Mouse (Mus musculus): ENCODE data around the gene Gm17581. TPM values are rescaled to one million over a fixed set of nuclear protein-coding genes. Genes with fewer than 3 reads are reported as not detected.
"Not testable (repeated sequence)": the region's sequence is repeated elsewhere in the genome, so short reads cannot be mapped to it uniquely, and the experiment has no call there.

Gene Gm17581
- polyA plus RNA-seq, 1 experiment, result not detected

DNA sequence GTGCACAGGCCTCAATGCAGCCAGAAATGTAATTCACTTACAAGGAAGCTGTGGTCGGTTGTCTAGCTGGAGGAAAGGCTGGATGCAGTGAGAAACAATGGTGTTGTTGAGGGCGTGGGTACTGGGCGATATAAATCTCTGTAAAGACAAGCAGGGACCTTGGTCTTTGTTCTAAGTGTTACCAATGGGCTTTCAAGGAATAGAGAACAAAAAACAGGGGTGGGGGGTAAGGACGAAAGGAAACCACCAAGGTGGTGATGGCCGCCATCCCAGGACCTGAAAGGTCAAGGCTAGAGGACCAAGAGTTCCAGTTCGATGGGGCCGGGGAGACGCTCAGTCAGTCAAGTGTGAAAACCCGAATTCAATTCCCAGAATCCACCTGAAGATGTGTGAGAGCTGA is 2.1 kb upstream of the Gm17581 start:
- no peak for DNase-seq (ENCODE audit: low spot score)

DNA sequence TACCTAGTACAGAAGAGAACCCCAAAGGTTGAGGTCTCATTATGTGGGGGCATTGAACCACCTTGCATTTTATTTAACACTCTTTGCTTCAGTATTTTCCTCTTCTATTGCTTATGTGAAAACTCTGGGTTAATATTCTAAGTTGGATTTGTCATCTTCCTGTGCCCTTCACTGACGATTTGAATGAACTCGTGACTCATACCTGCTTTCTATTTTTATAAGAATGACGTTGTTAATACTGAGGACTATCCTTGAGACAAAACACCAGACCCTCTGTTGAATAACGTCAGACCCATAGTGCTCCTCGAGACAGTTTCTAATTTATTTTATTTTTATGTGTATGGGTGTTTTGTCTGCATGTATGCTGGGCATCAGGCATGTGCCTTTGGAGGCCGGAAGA is 1.3 kb upstream of the Gm17581 start:
- DNase-seq (ENCODE audit: low spot score), result no peak

DNA sequence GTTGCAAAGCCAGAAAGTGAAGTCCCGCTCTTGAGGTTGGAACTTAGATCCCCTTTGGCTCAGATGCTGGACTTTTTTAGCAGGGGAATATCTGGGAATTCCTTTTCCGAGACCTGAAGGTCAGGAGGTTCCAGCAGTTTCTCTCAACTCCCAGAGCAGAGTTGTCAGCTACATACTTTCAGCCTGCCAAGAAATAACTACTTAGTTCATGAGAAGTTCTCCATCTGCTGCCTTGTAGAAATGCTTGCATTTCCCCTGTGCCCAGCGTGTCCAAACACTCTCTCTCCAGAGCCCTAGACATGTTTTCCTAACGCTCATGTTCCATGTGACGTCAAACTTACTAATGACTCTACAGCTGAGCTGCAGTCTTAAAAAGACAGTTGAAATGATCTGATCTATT is 586 bp downstream of the Gm17581 start:
- DNase-seq (ENCODE audit: low spot score), result no peak

- peak; percentile 71 for DNase-seq (ENCODE audit: low spot score)
These were observed 6.5 kb downstream of the Gm17581 start, which contains the start of gene Edem2 for GRCm38 (mm10) chr2:155729158-155729645. Edem2 (minus strand) TSS chr2:155729475.

GRCm38 (mm10) chr2:155728742-155729141 is 6.9 kb downstream of the Gm17581 start:
- no peak for DNase-seq (ENCODE audit: low spot score)

DNA sequence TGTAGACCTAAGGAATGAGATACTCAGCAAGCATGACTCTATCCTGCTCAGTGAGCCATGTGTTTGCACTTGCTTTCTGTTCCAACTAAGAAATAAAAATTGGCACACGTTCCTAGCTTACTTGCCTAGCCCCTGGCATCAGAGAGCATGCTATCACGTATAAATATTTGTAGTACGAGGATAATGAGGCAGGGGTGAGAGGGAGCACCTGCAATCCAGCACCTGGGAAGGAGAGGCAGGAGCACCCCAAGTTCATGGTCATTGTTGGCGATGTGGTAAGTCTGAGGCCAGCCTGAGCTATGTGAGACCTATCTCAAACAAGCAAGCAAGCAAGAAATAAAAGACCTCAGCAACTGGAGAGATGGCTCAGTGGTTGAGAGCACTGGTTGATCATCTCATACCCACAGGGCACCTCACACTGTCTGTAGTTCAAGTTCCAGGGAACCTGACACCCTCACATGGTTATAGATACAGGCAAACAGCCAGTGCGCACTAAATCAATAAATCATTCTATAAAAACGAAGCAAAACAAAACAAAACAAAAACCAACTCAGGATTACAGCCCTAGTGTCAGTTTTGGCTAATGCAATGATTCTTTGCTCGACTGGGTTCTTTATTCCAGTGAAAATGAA is 7.8 kb downstream of the Gm17581 start:
- DNase-seq (ENCODE audit: low spot score), result no peak

- no peak for DNase-seq (ENCODE audit: low spot score)
These were observed 9.4 kb downstream of the Gm17581 start for GRCm38 (mm10) chr2:155726302-155726701.

DNA sequence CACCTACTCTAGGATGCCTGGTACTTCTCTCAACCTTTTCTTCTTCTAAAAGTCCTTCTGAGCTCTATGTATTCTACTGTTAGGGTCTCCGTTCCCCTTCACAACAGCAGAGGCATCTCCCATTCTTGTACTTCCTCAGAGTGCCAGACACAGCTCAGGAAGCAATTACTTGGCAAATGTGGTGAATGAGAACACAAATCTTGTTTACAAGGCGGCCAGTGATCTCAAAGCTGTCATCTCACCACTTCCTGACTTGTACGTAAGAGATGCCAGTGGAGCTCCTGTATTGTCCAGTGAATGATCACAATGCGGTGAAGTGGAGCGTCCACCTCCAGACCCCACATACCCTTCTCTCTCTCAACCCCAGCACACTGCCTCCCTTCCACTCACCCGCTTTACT is 11.1 kb downstream of the Gm17581 start:
- no peak for DNase-seq (ENCODE audit: low spot score)

GRCm38 (mm10) chr2:155724036-155724435 is 11.6 kb downstream of the Gm17581 start:
- no peak for DNase-seq (ENCODE audit: low spot score)

GRCm38 (mm10) chr2:155720585-155720984 is 15.1 kb downstream of the Gm17581 start:
- no peak for DNase-seq (ENCODE audit: low spot score)

- no peak for DNase-seq (ENCODE audit: low spot score)
These were observed 18.3 kb downstream of the Gm17581 start for GRCm38 (mm10) chr2:155717082-155717990.

GRCm38 (mm10) chr2:155710557-155710956 is 25.1 kb downstream of the Gm17581 start:
- DNase-seq (ENCODE audit: low spot score), result no peak

DNA sequence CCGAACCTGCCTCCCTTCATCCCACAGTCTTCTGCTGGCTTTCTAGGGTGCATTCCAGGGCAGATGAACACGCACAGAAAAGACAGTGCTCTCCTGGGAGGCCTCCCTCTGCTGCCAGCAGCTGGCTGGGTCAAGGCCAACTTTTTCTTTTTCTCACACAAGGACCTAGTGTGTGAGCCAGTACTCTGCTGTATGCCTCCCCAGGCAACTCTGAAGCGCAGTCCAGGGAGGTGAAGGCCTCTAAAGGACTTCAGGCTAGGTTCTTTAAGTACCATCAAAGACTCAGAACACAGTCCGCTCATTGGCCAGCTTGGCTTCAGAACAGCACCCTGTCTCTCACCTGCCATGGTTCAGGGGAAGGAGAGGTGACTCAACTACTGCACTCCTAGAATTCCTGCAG is 28.4 kb downstream of the Gm17581 start:
- DNase-seq (ENCODE audit: low spot score), result no peak

DNA sequence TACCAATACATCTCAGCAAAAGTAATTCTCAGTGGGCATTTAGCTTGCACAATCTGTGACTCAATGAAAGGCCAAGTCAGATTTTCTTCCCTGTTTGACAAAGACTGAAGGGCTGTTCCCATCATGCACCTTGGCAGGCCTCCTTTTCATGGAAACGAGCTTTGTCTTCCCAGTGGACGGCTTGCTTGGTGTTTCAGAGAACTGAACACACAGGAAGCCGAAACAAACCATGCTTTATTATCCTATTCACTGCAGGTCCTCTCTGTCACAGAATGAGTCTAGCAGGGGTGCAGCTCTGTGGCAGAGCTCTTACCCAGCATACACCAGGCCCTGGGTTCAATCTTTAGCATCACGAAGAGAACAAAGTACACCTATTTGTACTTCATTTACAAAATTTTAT is 32.0 kb downstream of the Gm17581 start:
- no peak for DNase-seq (ENCODE audit: low spot score)

DNA sequence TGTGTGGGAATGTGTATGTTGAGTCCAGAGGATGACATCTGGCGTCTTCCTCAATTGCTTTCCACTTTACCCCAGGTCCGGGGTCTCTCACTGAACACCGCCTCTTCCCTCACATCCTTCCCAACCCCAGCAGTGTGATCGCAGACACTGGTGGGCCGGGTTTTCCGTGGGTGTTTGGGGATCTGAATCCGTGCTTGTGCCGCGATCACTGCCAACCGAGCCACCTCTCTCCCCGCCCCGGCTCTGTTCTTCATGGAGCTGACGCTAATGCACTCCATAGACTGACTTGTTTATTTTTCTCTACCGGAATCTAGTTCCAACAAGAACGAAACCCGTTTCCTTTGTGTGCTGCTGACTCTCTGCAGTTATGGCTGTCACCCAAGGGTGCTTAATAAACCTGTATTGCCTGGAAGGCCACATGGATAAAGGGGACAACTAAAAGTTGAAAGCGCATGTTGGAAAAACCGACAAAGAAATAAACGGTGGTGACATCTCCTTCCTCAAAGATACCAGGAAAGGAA is 34.2 kb downstream of the Gm17581 start:
- DNase-seq (ENCODE audit: low spot score), result no peak

GRCm38 (mm10) chr2:155698443-155698842 is 37.2 kb downstream of the Gm17581 start:
- DNase-seq (ENCODE audit: low spot score), result not testable (repeated sequence)

DNA sequence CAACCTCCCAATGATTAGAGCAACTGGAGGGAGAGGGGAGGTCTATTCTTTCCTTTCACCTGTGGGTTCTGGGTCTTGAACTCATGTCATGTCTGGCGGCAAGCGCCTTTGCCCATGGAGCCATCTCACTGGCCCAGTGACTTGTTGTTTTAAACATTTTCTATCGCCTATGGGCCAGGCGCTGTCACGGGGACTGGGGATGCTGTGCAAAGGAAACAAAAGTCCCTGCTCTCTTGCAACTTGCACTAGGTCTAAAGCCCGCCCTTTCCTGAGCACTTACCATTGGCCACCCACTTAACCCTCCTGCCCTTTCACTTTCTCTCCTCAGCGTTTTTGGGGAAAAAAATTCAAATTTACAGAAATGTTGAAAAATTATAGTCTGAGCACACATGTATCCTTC is 38.8 kb downstream of the Gm17581 start:
- no peak for DNase-seq (ENCODE audit: low spot score)

DNA sequence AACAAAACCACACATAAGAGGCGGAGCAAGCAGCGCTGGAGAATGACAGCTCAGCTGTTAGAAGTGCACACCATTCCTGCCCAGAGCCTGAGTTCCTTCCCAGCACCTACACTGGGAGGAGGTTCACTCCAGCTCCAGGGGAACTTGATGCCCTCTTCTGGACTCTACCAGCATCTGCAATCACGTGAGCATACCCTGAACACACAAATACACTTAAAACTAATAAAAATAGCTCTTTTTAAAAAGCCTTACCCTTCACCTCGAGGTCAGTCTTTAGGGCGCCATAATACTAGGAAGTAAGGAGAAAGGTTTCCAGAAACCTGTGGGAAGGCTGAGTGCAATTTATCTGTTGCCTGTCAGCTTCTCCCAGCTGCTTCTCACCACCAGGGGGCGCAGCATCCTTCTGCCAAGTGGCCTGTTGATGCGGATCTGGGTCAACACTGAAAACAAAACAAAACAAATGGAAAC is 39.5 kb downstream of the Gm17581 start:
- DNase-seq (ENCODE audit: low spot score), result peak; percentile 76

GRCm38 (mm10) chr2:155695316-155695715 is 40.4 kb downstream of the Gm17581 start:
- no peak for DNase-seq (ENCODE audit: low spot score)

DNA sequence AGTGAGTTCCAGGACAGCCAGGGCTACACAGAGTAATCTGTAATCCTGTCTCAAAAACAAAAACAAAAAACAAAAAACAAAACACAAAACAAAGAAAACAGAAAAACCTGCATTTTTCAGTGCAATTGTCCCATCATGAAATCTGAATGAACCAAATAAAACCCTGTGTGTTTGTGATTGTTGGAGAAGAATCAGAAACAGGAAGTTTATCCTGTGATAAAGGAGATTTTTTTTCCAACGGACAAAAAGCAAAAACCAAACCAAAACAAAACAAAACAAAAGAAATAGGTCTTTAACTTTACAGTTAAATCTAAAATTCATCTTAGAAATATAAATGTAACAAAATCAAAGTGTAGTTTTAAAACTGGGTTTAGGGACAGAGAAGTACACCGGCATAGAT is 41.1 kb downstream of the Gm17581 start:
- no peak for DNase-seq (ENCODE audit: low spot score)

DNA sequence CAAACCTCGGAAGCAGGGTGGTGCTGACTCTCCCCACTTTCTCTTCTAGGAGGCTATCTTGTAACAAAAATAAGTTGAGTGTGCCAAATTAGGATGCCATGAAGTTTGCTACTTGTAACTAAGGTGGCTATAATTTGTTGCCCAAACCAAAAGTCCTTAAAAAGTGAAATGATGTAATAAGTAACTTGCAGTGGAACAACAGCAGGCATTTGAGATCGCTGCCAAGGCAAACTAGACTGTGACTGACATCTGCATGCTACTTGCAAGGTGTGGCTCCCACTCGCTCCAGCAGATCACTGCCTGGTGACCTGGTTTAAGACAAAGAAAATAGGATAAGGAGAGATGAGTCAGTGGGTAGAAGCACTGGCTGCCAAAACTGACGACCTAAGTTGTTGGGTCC is 42.5 kb downstream of the Gm17581 start:
- DNase-seq (ENCODE audit: low spot score), result no peak

DNA sequence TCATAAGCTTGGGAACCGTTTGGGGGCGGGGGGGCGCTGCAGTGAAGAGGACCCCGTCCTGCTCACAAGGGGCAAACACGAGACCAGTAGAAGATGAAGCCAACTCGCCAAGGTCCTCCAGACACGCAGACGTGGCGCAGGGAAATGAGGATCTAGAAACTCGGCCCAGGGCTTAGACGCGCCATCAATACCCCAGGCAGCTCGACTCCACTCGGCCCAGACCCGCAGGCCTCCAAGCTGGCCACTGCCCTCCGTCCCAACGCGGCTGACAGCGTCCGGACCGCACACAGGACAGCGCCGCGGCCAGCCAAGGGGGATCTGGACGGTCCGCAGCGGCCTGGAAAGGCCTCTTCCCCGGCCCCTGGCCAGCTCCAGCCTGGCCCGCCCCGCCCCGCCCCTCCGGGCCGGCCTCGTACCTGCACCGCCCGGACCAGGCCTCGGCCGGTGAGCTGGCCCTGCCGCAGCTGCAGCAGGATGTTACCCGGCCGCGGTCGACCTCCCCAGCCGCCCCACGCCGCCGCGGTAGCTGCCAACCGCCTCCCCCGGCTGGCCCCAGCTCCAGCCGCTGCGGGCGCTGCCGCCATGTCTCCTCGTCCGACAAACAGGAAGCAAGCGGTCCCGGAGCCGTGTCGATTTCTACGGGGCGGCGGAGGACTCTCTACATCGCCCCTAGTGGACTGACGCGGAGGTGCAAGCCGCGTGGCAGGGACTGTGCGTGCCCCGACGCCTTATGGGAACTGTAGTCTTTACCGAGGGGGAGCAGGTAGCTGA is 43.8 kb downstream of the Gm17581 start, which contains the start of gene Trpc4ap:
Trpc4ap (minus strand) TSS at position 662 of the 771 bp plus-strand sequence.
- DNase-seq (ENCODE audit: low spot score), result peak; percentile 99

Data from urinary bladder, adult 2 months (tissue).